27 mouse cellular contexts compared by ENCODE assay signal in genomic region chr13:74006881-74007280, GRCm38 (mm10). TPM values are rescaled to one million over a fixed set of nuclear protein-coding genes. Genes with fewer than 3 reads are reported as not detected.
"Had no signal": no experiment of that assay in that cellular context is flagged by ENCODE, and none has a peak within 500 bp of the region (broad histone marks: within the 10 kb centered on the region; RNA-seq: fewer than 3 reads in every experiment).

No protein-coding gene starts in this region.

RNA-seq across cellular contexts. Expression of gene Zdhhc11, which starts 43.2 kb away (rescaled TPM):
- polyA plus RNA-seq: heart, embryonic 10.5 days; heart, embryonic 11.5 days; heart, embryonic 12.5 days; heart, embryonic 13.5 days; heart, embryonic 14.5 days; heart, embryonic 15.5 days; heart, embryonic 16.5 days; heart, postnatal 0 days; hindbrain, embryonic 10.5 days; hindbrain, embryonic 11.5 days; hindbrain, embryonic 12.5 days; hindbrain, embryonic 13.5 days; hindbrain, embryonic 14.5 days; hindbrain, embryonic 15.5 days; hindbrain, embryonic 16.5 days; hindbrain, postnatal 0 days; inflammation-experienced regulatory T-cells, adult 6 months; intestine, embryonic 14.5 days; intestine, embryonic 15.5 days; intestine, embryonic 16.5 days; intestine, postnatal 0 days; kidney, adult 2 months; kidney, embryonic 14.5 days; kidney, embryonic 15.5 days; kidney, embryonic 16.5 days; kidney, postnatal 0 days; large intestine, adult 2 months had no signal
